Mouse (Mus musculus) gastrocnemius, postnatal 25 days (tissue): ENCODE measurements at regions not wholly inside any gene's neighbourhood (a gene's known extent, or its start where the extent isn't known, plus 50 kb on each side); places are given as distances from the start of the nearest gene placed in this dataset.

Source experiments
- DNase-seq: peaks from one replicate; pipeline ENCODE4 v3.0.0; 2022

DNA sequence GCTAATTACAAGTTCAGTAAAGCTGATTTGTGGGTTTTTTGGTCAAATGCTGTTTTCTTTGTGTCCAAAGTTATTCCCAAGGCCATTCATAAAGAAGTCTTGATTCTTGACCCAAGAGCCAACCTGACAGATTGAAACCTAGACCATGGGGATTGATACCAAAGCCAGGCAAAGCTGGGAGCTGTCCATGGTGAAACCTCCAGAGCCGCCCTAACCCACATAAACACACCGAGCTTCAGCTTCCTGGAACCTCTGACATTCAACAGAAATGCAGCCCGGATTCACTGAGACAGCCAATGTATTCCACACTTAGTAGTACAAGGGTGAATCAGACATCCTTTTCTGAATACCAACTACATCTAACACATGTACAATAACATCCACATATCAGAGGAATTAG lies 386.7 kb upstream of the Zdhhc25 start:
- DNase-seq: no peak

DNA sequence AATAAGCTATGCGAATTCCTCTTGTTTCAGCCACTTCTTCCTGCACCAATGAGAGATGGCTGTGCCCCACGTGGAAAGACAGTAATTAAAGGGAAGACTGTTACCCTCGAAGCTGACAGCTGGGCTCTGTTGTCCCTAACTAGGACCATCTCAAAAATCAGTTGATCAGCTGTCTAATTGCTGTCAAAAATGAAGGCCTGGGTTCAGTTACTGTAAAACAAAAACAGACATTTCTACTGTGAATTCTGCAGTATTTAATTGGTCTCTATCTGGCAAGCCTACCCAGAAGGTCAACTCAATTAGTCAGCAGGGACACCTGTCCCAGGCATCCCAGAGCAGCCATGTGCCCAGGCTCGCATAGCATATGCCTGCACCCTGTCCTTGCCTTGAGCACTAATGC lies 385.8 kb upstream of the Zdhhc25 start:
- no peak for DNase-seq

DNA sequence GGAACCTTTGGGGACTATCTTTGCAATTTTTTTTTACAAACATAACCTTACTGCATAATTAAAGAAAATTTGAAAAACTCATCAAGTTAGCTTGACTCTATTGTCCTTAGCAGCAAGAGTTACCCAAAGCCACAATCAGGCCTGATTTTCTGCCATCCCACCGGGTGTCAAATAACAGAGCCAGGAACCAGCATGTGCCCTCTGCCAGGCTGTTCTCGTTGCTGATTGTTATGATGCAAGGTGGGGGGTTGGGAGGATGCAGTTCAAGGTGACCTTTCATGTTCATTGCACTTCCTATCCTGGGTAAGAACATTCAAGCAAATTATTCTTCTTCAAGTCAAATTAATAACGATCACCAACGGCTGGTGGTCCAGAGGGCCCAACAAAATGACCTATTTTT lies 370.6 kb upstream of the Zdhhc25 start:
- DNase-seq: no peak

DNA sequence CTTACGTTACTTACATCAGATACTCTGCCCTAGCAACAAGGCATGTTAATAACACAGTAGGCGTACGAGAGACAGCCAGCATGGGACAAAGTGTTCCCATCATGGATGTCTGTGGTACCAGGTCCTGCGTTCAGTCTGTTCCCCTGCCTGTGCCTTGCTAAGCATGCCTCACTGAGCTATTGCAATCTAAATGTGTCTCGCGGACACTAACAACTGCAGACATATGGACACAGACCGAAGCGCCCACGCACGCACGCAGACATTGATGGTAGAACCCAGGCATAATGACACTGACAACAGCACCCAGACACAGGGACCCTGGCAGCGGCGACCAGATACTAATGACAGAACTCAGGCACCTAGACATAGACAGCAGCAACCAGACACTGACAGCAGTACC lies 355.5 kb upstream of the Zdhhc25 start:
- no peak for DNase-seq

DNA sequence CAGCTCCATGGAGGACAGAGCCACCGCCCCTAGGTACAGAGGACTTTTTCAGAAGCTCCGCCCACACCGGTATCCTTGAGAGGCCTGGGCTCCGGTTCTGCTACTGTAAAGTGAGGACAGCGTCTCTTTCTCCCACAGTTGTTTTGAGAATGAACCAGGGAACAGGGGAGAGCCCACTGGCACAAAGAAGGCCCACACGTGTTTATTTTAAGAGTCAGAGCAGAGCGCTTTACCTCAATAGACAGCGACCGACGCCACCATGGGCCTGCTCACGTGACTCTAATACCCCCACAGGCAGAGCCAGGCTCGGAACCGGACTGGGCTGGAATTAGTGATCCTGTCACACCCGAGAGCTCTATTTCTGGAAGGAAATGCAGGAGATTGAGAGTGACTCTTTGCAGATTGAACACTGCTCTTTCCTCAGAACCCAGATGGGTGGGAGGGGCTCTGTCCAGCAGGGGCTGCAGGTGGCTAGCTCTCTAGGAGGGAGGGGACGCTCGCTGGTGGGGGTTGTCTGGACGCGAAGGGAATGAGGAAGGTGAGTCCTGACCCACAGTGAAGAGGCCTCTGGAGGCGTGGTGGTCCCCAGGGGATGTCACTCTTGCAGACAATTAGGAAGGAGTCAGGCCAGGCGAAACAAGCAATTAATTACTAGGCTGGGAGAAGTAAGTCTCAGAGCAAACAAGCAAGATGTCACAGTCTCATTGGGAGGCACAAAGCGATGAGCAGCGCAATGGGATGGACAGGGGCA lies 354.4 kb upstream of the Zdhhc25 start:
- no peak for DNase-seq

DNA sequence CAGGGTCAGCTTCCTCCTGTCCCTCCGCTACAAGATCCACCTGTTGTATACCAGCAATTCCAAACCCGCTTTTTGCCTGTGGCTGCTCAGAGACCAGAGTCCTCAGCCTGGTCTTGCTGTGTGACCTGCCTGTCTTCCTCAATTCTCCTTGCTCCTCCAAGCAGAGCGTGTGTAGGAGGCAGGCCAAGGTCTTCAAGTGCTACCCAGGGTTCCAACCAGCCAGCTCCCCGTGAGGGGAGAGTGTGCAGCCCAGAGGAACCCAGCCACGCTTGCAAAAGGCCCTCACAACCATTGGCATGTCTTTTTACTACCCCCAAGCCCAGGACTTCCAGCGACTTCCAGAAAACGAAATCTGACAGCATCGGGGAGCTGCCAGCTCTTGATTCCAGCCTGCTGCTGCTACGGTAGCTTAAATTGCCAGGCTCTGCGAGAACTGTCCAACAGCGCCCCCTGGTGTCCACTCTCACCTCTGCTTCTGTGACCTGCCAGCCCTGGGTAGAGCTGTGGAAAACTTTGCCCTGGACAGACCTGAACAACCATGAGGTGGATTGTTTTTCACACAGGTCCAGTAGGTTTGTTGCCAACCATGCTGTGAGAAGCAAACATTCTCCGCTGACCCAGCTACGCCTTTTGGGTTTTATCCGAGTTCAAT lies 352.0 kb upstream of the Zdhhc25 start:
- DNase-seq: peak; percentile 53

DNA sequence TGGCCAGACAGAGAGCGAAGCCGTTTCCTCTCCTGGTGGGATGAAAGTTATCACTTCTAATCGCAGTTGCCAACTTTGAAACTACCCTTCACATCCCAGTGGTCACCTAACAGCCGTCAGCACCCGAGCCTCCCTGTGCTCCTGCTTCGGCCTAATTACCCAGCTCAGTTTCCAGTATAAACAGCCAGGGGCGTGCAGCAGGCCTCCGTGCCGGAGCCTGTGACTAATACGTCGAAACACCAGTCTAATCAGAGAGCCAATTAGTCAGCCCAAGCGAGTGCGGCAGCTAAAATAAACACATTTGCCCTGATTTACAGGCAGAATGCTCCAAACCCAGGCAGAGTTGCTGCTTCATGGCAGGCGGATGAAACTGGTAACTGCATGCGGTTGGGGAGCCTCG lies 312.1 kb upstream of the Zdhhc25 start:
- no peak for DNase-seq

DNA sequence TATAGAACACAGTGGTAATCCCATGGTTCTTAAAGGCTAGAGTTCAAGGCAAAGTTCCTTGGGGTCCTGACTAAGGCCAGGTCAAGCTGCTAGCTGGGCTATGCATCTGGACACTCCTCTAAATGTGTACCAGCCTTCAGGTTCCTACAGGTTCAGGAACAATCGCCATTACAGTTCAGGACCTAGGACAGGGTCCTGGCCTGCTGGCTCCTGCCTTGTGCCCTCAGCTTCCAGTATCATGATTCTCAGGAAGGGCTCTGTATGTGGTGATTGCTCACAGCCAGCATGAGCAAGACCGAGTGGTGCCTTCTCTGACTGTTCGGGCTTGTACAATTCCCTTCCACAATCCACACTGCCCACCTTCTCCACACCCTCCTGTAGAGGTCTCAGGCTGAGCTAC lies 311.4 kb upstream of the Zdhhc25 start:
- no peak for DNase-seq

DNA sequence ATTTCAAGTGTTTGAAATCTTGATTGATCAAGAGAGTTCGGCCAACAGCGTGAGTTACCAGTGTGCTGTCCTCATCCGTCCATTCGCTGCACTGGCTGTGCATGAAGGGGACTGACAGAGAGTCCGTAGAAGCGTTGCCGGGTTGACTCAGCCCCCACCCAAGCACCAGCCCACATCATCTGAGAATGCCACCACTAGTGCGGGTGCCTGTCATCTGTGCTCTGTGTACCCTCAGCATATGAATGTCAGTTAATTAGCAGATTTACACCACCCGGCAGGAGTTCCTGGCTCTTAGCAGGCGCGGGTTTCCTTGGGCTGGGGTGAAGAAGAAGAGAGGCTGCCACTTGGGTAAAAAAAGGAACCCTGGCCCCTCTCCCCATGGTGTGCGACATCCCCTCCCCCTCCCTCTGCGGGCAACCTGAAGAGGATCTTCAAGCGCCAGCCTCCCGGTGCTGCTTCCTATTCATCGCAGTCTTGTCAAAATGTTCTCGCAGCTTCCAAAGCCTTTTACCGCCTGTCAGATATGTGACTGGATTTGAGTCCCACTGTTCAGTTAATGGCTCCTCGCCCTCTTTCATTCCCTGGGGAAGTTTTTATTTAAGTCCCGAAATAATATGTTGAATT lies 309.2 kb upstream of the Zdhhc25 start:
- DNase-seq: no peak

DNA sequence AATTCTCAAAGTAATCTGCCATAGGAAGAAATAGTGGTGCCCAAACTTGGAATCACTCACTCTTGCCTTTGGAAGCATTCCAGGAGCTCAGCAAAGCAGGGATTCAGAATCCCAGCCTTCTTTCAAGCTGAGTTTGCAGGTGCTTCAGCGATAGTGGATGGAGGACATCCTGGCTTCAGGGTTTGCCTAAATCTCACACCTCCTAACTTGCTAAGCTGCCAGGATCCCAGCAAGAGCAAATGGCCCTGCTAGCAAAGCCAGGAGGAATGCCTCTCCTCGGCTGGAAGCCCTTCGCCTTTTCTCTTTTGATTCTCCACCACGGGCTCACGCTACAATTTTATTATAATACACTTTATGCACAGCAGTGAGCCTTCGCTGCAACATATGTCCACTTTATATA lies 301.0 kb upstream of the Zdhhc25 start:
- no peak for DNase-seq

DNA sequence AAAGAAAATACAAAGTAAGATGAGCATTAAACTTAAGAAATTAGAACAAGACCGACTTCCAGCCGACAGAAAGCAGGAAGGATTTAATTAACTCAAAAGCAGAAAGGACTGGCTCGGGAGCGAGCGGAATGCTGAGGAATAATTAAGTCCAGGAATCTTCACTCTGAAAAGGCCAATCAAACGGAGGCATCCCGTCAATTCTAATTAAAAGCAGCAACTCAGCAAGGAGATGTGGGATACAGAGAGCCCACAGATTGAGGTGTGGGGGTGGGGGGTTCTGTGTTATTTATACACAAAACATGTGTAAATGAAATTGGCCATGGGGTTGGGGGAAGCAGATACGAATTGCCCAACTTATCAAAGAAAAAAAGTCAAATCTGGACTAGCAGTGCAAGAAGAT lies 288.9 kb upstream of the Zdhhc25 start:
- no peak for DNase-seq

DNA sequence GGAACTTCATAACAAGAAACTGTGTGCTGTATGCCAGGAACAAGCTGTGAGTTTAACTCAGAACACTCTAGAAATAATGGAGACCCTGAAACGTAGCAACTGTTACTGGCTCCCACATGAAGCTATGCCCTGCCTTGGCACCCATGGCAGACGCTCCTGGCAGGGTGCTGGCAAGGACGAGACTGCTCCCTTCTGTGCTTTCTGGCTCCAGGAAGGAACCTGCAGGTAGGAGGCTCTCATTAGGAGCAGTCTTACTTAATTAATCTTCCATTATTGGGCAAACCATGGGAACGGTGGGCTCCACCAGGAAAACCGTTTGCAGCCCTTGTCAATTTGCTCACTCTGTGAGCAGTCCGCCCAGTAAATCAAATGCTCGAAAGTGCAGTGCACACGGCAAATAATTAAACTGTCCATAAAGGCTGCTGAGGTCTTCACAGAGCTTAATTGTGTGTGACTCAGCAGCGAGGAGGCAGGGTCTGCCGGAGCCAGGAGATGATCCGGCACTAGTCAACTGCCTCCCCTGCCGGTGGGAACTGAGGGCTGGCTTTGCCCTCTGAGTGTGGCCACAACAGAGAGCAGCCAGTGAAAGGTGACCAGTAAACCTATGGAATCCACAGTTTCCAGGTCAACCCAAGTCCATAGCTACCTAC lies 285.2 kb upstream of the Zdhhc25 start:
- DNase-seq: no peak

DNA sequence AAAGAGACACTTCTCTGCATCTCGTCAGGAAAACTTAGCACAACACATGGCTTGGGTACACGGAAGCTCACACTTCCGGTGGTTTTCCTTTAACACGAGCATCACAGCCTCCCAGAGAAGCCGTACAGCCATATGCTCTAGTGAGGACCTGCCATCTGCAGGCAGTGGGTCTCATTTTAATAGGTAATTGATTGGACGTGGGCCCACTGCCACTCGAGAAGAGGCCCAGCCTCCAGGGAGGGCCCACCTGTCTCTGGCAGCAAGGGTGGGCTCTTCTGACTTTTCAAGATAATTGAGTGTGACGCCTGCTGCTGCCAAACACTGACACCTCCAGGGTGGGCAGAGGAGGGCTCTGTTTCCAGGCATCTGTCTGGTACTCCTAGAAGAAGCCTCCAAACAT lies 282.1 kb upstream of the Zdhhc25 start:
- no peak for DNase-seq

DNA sequence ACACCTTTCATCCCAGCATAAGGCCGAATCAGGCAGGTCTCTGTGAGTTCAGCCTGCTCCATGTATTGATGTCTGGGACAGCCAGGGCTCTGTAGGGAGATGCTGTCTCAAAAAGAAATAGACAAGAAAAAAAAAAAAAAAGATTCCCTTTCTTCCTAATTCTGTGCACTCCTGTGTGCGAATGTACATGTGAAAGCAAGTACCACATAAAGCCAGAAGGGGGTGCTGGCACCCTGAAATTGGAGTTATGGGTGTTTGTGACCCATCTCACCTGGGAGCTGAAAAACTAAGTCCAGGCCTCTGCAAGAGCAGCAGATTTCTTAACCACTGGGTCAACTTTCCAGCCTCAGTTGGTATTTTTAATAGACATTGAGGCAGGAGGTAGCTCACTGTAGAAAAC lies 280.6 kb upstream of the Zdhhc25 start:
- no peak for DNase-seq

DNA sequence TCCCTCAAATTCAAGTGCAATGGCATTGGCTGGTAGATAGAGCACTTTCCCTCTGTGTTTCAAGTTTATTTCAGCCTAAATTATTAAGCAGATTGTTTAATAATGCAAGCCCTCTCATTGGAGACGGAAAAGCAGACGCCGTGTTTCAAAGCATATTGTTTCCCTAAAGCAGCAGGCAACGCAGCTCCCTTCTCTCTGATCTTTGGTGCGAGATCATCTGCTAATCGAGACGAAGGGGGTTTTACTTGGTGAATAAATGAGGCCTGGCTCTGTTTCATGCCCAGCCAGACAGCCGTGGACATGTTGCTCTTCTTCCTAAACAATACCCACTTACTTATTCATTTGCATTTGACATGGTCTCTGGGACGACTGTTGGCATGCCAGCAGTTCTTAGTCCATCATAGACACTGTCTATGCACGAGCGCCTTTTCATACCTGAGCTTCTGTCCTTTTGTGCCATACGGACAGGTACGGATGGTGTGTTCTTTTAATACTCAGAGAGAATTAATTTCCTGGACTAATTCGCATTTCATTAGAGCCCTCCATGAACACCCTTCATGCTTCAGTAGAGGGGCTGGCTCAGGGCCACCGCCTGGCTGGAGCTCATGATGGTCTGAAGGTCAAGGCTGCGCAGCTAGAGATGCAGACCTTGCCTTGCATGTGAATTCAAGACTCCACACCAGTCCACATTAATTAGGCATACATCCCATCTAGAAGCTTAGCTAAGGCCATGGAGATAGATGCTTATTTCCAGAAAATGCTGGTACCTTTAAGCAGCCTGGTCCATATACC lies 276.3 kb upstream of the Zdhhc25 start:
- DNase-seq: no peak

DNA sequence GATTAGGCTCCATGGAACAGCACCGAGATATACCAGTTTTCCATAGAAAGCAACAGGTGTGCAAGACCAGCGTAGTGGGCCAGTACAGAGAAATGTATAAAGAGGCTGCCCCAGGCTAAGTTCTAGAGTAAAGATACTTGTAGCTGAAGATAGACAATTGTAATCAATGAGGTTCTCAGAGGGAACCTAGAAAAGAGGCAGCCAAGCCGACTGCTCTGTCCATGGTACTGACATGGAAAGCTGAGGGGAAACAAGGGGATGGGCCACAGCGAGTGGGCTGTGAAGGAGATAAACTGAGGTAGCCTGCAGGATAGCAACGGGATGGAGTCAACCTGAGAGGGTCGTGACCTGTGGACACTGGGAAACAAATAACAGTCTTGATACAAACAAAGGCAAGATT lies 275.0 kb upstream of the Zdhhc25 start:
- DNase-seq: no peak

DNA sequence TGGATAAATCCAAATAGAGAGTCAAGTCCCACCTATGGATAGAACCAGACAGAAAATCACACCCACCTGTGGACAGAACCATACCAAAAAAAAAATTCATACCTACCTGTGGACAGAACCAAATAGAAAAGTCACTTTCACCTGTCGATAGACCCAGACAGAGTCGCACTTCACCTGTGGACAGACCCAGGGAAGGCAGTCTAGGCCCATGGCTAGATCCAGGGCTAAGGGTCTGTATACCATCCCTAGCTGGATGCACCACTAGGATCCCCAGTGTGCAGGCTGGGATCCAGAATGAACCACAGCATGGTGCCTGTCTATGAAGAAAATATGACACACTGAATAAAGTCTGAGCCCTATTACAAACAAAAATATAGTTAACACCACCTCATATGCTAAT lies 246.9 kb upstream of the Zdhhc25 start:
- DNase-seq: no peak

DNA sequence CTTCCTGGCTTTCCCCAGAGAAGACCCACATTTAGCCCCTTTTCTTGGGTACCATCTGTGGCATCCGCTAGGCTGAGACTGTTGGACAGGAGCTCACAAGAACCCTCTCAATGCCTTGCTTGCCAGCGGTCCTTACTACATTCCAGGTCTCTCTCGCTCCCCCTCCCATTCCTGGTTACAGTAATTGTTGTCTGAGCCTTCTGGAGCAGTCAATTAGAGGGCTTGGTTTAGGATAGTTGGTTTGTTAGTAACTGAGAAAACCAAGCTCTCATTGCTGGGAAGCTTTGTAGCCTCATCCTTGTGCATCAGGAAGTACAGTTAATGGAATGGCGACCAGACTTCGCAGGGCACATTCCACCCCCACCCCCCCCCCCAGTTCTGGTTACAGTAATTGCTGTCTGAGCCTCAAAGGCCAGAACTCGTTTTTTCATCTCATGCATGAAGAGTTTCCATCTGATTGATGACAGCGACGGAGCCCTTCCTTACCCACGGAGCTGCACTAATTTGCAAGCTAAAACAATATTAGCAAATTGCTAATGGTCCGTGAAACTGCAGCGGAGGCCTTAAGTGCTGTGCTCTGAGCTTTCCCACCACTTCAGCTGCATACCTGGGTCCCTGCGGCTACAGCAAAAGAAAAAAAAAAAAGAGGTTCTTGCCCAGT lies 239.6 kb upstream of the Zdhhc25 start:
- DNase-seq: no peak

DNA sequence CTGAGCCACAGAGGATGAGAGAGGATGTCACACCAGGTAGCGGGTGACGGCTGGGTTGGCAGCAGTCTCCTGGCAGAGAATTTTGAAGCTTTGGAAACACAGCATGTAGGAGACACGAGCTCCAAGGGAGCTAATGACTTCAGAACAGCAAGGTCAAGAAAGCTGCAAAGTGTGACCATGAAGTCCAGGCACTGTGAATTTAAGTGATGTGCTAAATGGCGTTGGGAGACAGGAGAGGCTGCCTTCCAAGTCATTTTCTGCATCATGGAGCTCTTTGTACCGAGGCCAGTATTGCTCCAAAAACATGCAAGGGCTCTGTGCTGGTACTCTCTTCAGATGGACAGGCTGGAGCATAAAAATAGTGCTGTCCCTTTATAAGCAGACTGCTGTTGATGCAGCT lies 238.8 kb upstream of the Zdhhc25 start:
- no peak for DNase-seq

DNA sequence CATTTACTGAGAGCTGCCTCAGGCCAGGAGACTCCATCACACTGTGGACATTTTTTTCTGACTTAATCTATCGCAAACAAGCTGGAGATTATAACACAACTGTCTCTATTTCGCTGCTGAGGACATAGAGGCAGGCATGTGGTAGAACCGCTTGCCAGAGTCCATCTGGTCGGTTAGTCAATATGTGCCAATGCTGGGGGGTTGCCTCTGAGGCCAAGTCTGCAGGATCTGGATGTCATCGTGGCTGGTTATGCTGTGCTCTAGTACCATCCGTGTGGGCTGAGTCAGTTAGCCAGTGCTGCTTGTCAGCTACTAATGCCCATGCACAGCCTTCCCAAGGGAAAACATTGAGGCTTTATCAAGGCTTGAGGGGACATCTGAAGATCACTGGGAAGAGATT lies 237.1 kb upstream of the Zdhhc25 start:
- no peak for DNase-seq

DNA sequence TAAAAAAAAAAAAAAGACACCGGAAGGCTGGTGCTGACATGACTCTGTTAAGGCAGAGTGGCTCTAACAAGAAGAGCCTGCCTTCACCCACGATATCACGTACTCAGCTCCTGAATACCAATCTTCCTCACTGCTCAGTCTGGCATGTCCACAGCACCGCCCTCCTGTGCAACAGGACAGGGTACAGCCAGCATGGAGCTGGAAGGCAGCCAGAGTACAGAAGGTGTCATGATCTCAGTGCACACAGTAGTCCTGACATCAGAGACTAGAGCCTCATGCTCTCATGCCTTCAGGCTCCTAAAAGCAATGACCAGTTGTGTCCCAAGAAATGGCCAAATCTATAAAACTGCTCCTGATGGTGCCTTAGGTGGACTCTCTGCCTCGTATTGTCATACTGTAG lies 229.7 kb upstream of the Zdhhc25 start:
- no peak for DNase-seq

DNA sequence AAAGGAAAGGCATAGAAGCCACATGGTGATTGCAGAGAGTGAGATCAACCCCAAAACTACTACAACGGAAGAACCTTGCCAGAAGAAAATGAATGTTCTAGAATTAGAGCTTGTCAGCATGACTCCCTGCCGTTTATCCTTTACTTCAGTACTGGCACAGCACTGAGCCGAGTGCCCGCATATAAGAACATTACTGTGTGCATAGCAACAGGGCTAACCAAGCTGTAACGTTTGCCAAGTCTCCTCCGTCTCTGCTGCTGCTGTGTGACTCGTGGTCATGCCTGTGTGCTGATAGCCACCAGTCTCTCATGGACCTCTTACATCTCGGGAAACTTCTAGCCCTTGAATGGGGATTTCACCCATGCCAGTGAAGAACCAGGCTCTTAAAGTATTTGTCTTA lies 228.1 kb upstream of the Zdhhc25 start:
- no peak for DNase-seq
